Mouse (Mus musculus) ES-E14 (cell line): ENCODE results near the gene Npdc1.

Experiments used
- ZC3H11A ChIP-seq: IDR thresholded peaks from 2 replicates; pipeline ENCODE4 v1.6.1; 2012; ENCODE audit warnings: low read depth, mild to moderate bottlenecking, inconsistent platforms, low read length, borderline replicate concordance
- ZNF384 ChIP-seq: IDR thresholded peaks from 2 replicates; pipeline ENCODE4 v1.6.1; 2012; ENCODE audit warnings: low read depth, low read length, inconsistent platforms

GRCm38 (mm10) chr2:25403994-25404393 is 4.8 kb downstream of the Npdc1 start:
- no peak for TF ChIP-seq ZC3H11A
- no peak for TF ChIP-seq ZNF384
